Mouse (Mus musculus): ENCODE results near the gene Hs2st1. TPM values are rescaled to one million over a fixed set of nuclear protein-coding genes. Genes with fewer than 3 reads are reported as not detected.

Hs2st1 gene
- total RNA-seq, 1 experiment from 2014 or later: 16.8 TPM

GRCm38 (mm10) chr3:144398166-144398565, 171.8 kb downstream of the Hs2st1 start:
- no peak for ATAC-seq (replicated peaks in 1 of 2; ENCODE audit: insufficient read depth in 1 of 2, low FRiP score in 2 of 2, low TSS enrichment in 1 of 2, low read depth in 1 of 2, poor library complexity in 2 of 2, severe bottlenecking in 2 of 2)

- ATAC-seq (replicated peaks in 1 of 2; ENCODE audit: insufficient read depth in 1 of 2, low FRiP score in 2 of 2, low TSS enrichment in 1 of 2, low read depth in 1 of 2, poor library complexity in 2 of 2, severe bottlenecking in 2 of 2): no peak
Measured at GRCm38 (mm10) chr3:144396478-144396877, 173.5 kb downstream of the Hs2st1 start.

- no peak for ATAC-seq (replicated peaks in 1 of 2; ENCODE audit: insufficient read depth in 1 of 2, low FRiP score in 2 of 2, low TSS enrichment in 1 of 2, low read depth in 1 of 2, poor library complexity in 2 of 2, severe bottlenecking in 2 of 2)
Measured at GRCm38 (mm10) chr3:144394454-144394943, 175.5 kb downstream of the Hs2st1 start.

- no peak for ATAC-seq (replicated peaks in 1 of 2; ENCODE audit: insufficient read depth in 1 of 2, low FRiP score in 2 of 2, low TSS enrichment in 1 of 2, low read depth in 1 of 2, poor library complexity in 2 of 2, severe bottlenecking in 2 of 2)
Measured at GRCm38 (mm10) chr3:144386446-144386845, 183.5 kb downstream of the Hs2st1 start.

GRCm38 (mm10) chr3:144384648-144385047, 185.3 kb downstream of the Hs2st1 start:
- no peak for ATAC-seq (replicated peaks in 1 of 2; ENCODE audit: insufficient read depth in 1 of 2, low FRiP score in 2 of 2, low TSS enrichment in 1 of 2, low read depth in 1 of 2, poor library complexity in 2 of 2, severe bottlenecking in 2 of 2)

- 0 out of 4 replicates have a peak, but pooled peaks have one; percentile 14 to 16 for ATAC-seq (replicated peaks in 1 of 2; ENCODE audit: insufficient read depth in 1 of 2, low FRiP score in 2 of 2, low TSS enrichment in 1 of 2, low read depth in 1 of 2, poor library complexity in 2 of 2, severe bottlenecking in 2 of 2)
Measured at GRCm38 (mm10) chr3:144381431-144381980, 188.5 kb downstream of the Hs2st1 start.

GRCm38 (mm10) chr3:144380921-144381320, 189.1 kb downstream of the Hs2st1 start:
- ATAC-seq (replicated peaks in 1 of 2; ENCODE audit: insufficient read depth in 1 of 2, low FRiP score in 2 of 2, low TSS enrichment in 1 of 2, low read depth in 1 of 2, poor library complexity in 2 of 2, severe bottlenecking in 2 of 2): peak; percentile 93 to 94

- no peak for ATAC-seq (replicated peaks in 1 of 2; ENCODE audit: insufficient read depth in 1 of 2, low FRiP score in 2 of 2, low TSS enrichment in 1 of 2, low read depth in 1 of 2, poor library complexity in 2 of 2, severe bottlenecking in 2 of 2)
Measured at GRCm38 (mm10) chr3:144379801-144380200, 190.2 kb downstream of the Hs2st1 start.

Other genes with a start within 250 kb of the Hs2st1 start
- gene Selenof, start 123 bp upstream of the Hs2st1 start, total RNA-seq (2017): 485 and 587 TPM in 2 replicates
- 52.1 and 63.4 TPM in 2 replicates for gene Sh3glb1, start 150.2 kb upstream of the Hs2st1 start, total RNA-seq (2017)
- 1.4 and 4.8 TPM in 2 replicates for gene Clca3a1, start 190.8 kb upstream of the Hs2st1 start, total RNA-seq (2017)
- not detected in 2 replicates for gene Clca3a2, start 249.3 kb upstream of the Hs2st1 start, total RNA-seq (2017)

Measured in hematopoietic stem cell, adult 5-6 weeks (primary cell).